Mouse (Mus musculus) myocyte (in vitro differentiated cells): Measurements from ENCODE around the gene Camk1. TPM values are rescaled to one million over a fixed set of nuclear protein-coding genes. Genes with fewer than 3 reads are reported as not detected.

Source experiments
- H3K27me3 ChIP-seq: one replicate; pipeline ENCODE4 v1.6.1; 2011; ENCODE audit not compliant: control insufficient read depth, insufficient read depth, insufficient read length
- H3K36me3 ChIP-seq: one replicate; pipeline ENCODE4 v1.6.1; 2011; ENCODE audit not compliant: control insufficient read depth, insufficient read depth
- H3K4me2 ChIP-seq: one replicate; pipeline ENCODE4 v1.6.1; 2011; ENCODE audit warnings: low read depth, control low read depth
- H3K4me3 ChIP-seq: one replicate; pipeline ENCODE4 v1.5.1; 2011; ENCODE audit warnings: mild to moderate bottlenecking, control low read depth, moderate library complexity
- H3K79me2 ChIP-seq: one replicate; pipeline ENCODE4 v1.6.1; 2011; ENCODE audit not compliant: control insufficient read depth, insufficient read depth
- H3ac ChIP-seq: one replicate; pipeline ENCODE4 v1.6.1; 2011; ENCODE audit not compliant: control insufficient read depth, insufficient read length
- CEBPB ChIP-seq: IDR thresholded peaks from 2 replicates; pipeline ENCODE4 v1.6.1; 2011; ENCODE audit warnings: mild to moderate bottlenecking, moderate library complexity; ENCODE audit not compliant: poor library complexity, insufficient read depth, severe bottlenecking
- E2F4 ChIP-seq: IDR thresholded peaks from one replicate; pipeline ENCODE4 v1.6.1; 2011; ENCODE audit warnings: mild to moderate bottlenecking, control low read depth, moderate library complexity; ENCODE audit not compliant: insufficient read depth
- MAX ChIP-seq: IDR thresholded peaks from one replicate; pipeline ENCODE4 v1.6.1; 2011; ENCODE audit warnings: low read depth, mild to moderate bottlenecking, control low read depth
- MYOD1 ChIP-seq, 3 experiments: IDR thresholded peaks; one replicate each; pipeline ENCODE4 v1.6.1; 2011; ENCODE audit warnings: control low read depth in 2 of 3, low read depth in 2 of 3, mild to moderate bottlenecking in 2 of 3, moderate library complexity in 1 of 3; ENCODE audit not compliant: insufficient read length in 2 of 3, control insufficient read depth in 1 of 3
- MYOG ChIP-seq, 3 experiments: IDR thresholded peaks; one replicate each; pipeline ENCODE4 v1.6.1; 2011; ENCODE audit warnings: control low read depth in 2 of 3, low read depth in 2 of 3, mild to moderate bottlenecking in 2 of 3; ENCODE audit not compliant: insufficient read length in 2 of 3, control insufficient read depth in 1 of 3, insufficient read depth in 1 of 3
- POLR2A ChIP-seq: IDR thresholded peaks from one replicate; pipeline ENCODE4 v1.6.1; 2011; ENCODE audit warnings: low read depth, mild to moderate bottlenecking, control low read depth, moderate library complexity; ENCODE audit not compliant: insufficient read length
- POLR2AphosphoS2 ChIP-seq: IDR thresholded peaks from one replicate; pipeline ENCODE4 v1.6.1; 2011; ENCODE audit warnings: low read depth, control low read depth; ENCODE audit not compliant: insufficient read length
- REST ChIP-seq: IDR thresholded peaks from one replicate; pipeline ENCODE4 v1.6.1; 2011; ENCODE audit warnings: mild to moderate bottlenecking, control low read depth, moderate library complexity; ENCODE audit not compliant: insufficient read depth, insufficient read length
- SRF ChIP-seq: IDR thresholded peaks from one replicate; pipeline ENCODE4 v1.6.1; 2011; ENCODE audit warnings: low read depth; ENCODE audit not compliant: control insufficient read depth, insufficient read length
- TCF12 ChIP-seq: IDR thresholded peaks from one replicate; pipeline ENCODE4 v1.6.1; 2011; ENCODE audit warnings: mild to moderate bottlenecking, control low read depth; ENCODE audit not compliant: poor library complexity, insufficient read depth, severe bottlenecking
- TCF3 ChIP-seq: IDR thresholded peaks from one replicate; pipeline ENCODE4 v1.6.1; 2011; ENCODE audit warnings: low read depth, control low read depth; ENCODE audit not compliant: insufficient read length
- USF1 ChIP-seq: IDR thresholded peaks from one replicate; pipeline ENCODE4 v1.6.1; 2011; ENCODE audit warnings: low read depth, mild to moderate bottlenecking, control low read depth, moderate library complexity
- polyA plus RNA-seq: library from polyadenylated mRNA; unstranded; fragments of >200 nt; fragmentation: generic; extraction: Trizol; gene quantifications from one replicate; pipeline ENCODE4 v1.2.1, GENCODE M21; 2012; ENCODE audit warnings: missing spikeins

The Camk1 gene
- polyA plus RNA-seq, 1 experiment: 44.5 TPM

DNA sequence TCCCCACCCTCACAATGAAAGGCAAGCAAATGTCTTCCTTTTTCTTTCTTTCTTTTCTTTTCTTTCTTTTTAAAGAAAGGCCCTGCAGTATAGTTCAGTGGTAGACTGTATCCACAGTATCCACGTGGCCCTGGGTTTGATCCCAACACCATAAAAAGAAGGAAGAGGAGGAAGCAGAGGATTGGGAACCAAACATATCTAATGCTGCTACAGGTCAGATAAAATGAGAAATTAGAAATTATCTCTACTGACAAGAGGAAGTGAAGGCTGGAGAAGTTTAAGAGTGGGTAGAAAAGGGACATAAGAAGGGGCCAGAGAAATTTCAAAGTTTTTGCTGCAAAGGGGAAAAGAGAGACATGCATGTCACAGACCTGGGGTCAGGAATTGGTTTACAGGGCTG lies 57.5 kb downstream of the Camk1 start:
- no peak overlapping the region for H3K4me2 ChIP-seq
- TF ChIP-seq E2F4: no peak
- no peak for TF ChIP-seq TCF12
- TF ChIP-seq TCF3: no peak
- TF ChIP-seq POLR2AphosphoS2: no peak
- TF ChIP-seq REST: no peak
- no peak for TF ChIP-seq SRF
- TF ChIP-seq CEBPB: no peak
- TF ChIP-seq USF1: no peak
- TF ChIP-seq MYOG (IDR thresholded peaks at IDR 0.05; ENCODE audit: control insufficient read depth in 1 of 3, insufficient read depth in 1 of 3, insufficient read length in 2 of 3, low read depth in 2 of 3): no peak
- TF ChIP-seq POLR2A: no peak
- no peak for TF ChIP-seq MAX
- TF ChIP-seq MYOD1 (IDR thresholded peaks at IDR 0.05; ENCODE audit: control insufficient read depth in 1 of 3, insufficient read length in 2 of 3, low read depth in 2 of 3): no peak
- no peaks in the 10 kb centered on the region for H3K79me2 ChIP-seq
- no peak overlapping the region for H3K4me3 ChIP-seq
- no peaks in the 10 kb centered on the region for H3K36me3 ChIP-seq
- peaks cover 28% of the 10 kb centered on the region for H3K27me3 ChIP-seq
- no peak overlapping the region for H3ac ChIP-seq

DNA sequence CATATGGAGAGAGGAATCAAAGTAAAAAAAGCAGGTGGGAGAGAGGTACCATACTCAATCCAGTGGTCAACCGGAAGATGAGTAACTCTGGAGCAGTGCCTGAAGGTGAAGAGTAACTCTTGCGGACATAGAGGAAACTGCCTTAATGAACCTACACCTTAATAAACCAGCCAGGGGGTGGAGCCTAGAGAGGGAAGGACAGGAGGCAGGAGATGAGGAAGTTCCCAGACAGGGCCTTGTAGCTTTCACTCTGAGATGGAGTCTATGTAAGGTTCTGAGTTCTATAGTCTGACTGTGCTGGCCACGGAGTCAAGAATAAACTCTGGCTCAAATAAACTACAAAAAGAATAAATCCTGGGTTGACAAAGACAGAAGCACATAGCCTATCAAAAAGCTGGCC lies 58.9 kb downstream of the Camk1 start:
- H3K27me3 ChIP-seq: peaks cover 28% of the 10 kb centered on the region
- H3K36me3 ChIP-seq: no peaks in the 10 kb centered on the region
- TF ChIP-seq TCF3 (no peak), TCF12 (no peak), POLR2A (no peak), SRF (no peak), E2F4 (no peak), USF1 (no peak), POLR2AphosphoS2 (no peak), CEBPB (no peak), MYOD1 (IDR thresholded peaks at IDR 0.05; ENCODE audit: control insufficient read depth in 1 of 3, insufficient read length in 2 of 3, low read depth in 2 of 3) (no peak)
- H3K4me3 ChIP-seq: no peak overlapping the region
- no peak overlapping the region for H3ac ChIP-seq
- no peaks in the 10 kb centered on the region for H3K79me2 ChIP-seq
- no peak overlapping the region for H3K4me2 ChIP-seq

Other genes with a start within 250 kb of the Camk1 start
- gene Lhfpl4, start 148.6 kb downstream of the Camk1 start, polyA plus RNA-seq: 0.11 TPM
- gene Mtmr14, start 106.1 kb downstream of the Camk1 start, polyA plus RNA-seq: 16.8 TPM
- gene Cpne9, start 61.7 kb downstream of the Camk1 start, polyA plus RNA-seq: 0.08 TPM
- gene Brpf1, start 36.8 kb downstream of the Camk1 start, polyA plus RNA-seq: 15.0 TPM
- gene Ogg1, start 17.0 kb downstream of the Camk1 start, polyA plus RNA-seq: 11.8 TPM
- gene Tada3, start 33.9 kb upstream of the Camk1 start, polyA plus RNA-seq: 32.1 TPM
- 207 TPM for gene Arpc4, start 34.1 kb upstream of the Camk1 start, polyA plus RNA-seq
- gene Ttll3, start 45.3 kb upstream of the Camk1 start, polyA plus RNA-seq: 1.9 TPM
- 11.7 TPM for gene Rpusd3, start 75.4 kb upstream of the Camk1 start, polyA plus RNA-seq
- not detected for gene Cidec, start 91.8 kb upstream of the Camk1 start, polyA plus RNA-seq
- gene Jagn1, start 98.6 kb upstream of the Camk1 start, polyA plus RNA-seq: 92.7 TPM
- gene Il17re, start 114.5 kb upstream of the Camk1 start, polyA plus RNA-seq: not detected
- gene Il17rc, start 127.4 kb upstream of the Camk1 start, polyA plus RNA-seq: 73.0 TPM
- gene Creld1, start 139.3 kb upstream of the Camk1 start, polyA plus RNA-seq: 78.2 TPM
- 0.22 TPM for gene Prrt3, start 157.9 kb upstream of the Camk1 start, polyA plus RNA-seq
- gene Emc3, start 187.7 kb upstream of the Camk1 start, polyA plus RNA-seq: 86.5 TPM
- 2.3 TPM for gene Fancd2, start 187.7 kb upstream of the Camk1 start, polyA plus RNA-seq